Mouse (Mus musculus): Measurements from ENCODE around the gene Ttc9. TPM values are rescaled to one million over a fixed set of nuclear protein-coding genes. Genes with fewer than 3 reads are reported as not detected.

Ttc9 gene
- polyA plus RNA-seq, 1 experiment from 2014 or later = 20.9 TPM

- no peaks in the 10 kb centered on the region for H3K9me3 ChIP-seq (replicated peaks)
- H3K27ac ChIP-seq (replicated peaks) = no peak overlapping the region
- H3K4me1 ChIP-seq = peaks cover 15% of the 10 kb centered on the region
- H3K9ac ChIP-seq (replicated peaks) = no peak overlapping the region
- no peak for ATAC-seq (ENCODE audit: low FRiP score)
- no peaks in the 10 kb centered on the region for H3K27me3 ChIP-seq (replicated peaks)
- no peak overlapping the region for H3K4me3 ChIP-seq (replicated peaks)
- H3K36me3 ChIP-seq = no peaks in the 10 kb centered on the region
- H3K4me2 ChIP-seq = no peak overlapping the region
- WGBS = 94% methylated on average over 15 of the region's 15 CpGs
Measured at GRCm38 (mm10) chr12:81690111-81690510, 59.1 kb downstream of the Ttc9 start.

DNA sequence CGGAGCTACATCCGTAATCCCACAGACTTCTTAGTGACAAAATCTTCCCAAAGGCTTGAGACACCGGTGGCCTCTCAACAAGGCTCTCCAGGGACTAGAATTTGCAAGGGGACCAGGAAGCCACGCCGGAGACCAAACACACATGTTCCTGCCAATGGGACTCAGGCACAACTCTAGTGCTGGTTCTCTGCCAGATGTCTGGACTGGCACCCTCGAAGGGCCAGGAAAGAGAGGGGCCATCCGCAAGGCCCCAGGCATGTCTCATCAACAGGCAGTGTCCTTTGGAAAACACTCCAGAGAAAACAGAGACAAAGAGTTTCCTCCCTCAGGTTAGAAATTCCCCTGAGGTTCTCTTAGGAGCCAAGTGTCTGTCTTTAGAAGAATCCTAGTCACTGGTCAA, 59.7 kb downstream of the Ttc9 start:
- H3K4me2 ChIP-seq = no peak overlapping the region
- H3K27ac ChIP-seq (replicated peaks) = no peak overlapping the region
- no peak for ATAC-seq (ENCODE audit: low FRiP score)
- H3K4me1 ChIP-seq = peaks cover 12% of the 10 kb centered on the region
- H3K9ac ChIP-seq (replicated peaks) = no peak overlapping the region
- no peaks in the 10 kb centered on the region for H3K9me3 ChIP-seq (replicated peaks)
- H3K4me3 ChIP-seq (replicated peaks) = no peak overlapping the region
- no peaks in the 10 kb centered on the region for H3K27me3 ChIP-seq (replicated peaks)
- WGBS = 87% methylated on average over 7 of the region's 7 CpGs
- H3K36me3 ChIP-seq = no peaks in the 10 kb centered on the region

DNA sequence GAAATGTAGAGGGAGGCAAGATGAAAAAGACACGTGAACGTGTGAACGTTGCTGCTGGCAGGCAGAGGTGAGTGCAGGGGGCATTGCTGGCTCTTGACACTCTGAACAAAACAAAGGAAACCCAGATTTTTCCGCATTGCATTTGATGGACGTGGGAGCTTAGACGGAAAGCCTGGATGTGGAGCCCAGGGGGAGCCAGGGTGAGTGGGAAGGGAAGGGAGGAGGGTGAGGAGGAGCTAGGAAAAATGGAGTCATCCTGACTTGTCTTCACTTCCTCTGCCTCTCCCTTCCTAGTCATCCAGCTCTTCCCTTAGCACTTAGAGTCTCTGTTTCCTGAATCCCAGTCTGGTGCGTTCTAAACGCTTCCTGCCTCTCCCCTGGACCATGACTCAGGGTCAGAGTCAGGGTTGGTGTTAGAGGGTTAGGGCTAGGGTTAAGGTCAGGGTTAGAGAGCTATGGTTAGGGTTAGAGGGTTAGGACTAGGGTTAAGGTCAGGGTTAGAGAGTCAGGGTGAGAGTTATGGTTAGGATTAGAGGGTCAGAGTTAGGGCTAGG, 60.2 kb downstream of the Ttc9 start:
- no peaks in the 10 kb centered on the region for H3K36me3 ChIP-seq
- WGBS = 56% methylated on average over 8 of the region's 8 CpGs
- ATAC-seq (ENCODE audit: low FRiP score) = no peak

DNA sequence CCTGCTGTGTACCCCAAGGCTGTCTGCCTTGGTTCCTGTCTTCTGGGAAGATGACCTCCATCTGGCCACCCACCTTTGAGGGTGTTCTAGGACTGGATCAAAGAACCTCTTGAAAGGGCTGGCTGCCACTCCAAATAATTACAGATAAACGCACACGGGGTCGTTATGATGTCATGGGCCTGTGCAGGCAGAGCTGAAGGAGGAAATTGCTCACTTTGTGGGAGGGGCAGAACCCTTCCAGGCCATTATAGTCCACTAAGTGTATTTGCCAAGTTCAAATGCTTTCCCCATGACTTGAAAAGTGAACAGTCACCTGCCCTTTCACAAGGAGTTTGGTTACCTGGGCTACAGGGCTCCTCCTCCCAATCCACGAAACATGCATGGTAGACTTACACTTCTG, 67.0 kb downstream of the Ttc9 start:
- 60% methylated on average over 4 of the region's 4 CpGs for WGBS

More for the DNA sequence above, 60.2 kb downstream of the Ttc9 start:
- H3K9ac ChIP-seq (replicated peaks) = no peak overlapping the region
- no peak overlapping the region for H3K4me2 ChIP-seq
- no peak overlapping the region for H3K27ac ChIP-seq (replicated peaks)
- peaks cover 7% of the 10 kb centered on the region for H3K4me1 ChIP-seq
- H3K9me3 ChIP-seq (replicated peaks) = no peaks in the 10 kb centered on the region
- no peak overlapping the region for H3K4me3 ChIP-seq (replicated peaks)
- H3K27me3 ChIP-seq (replicated peaks) = no peaks in the 10 kb centered on the region

DNA sequence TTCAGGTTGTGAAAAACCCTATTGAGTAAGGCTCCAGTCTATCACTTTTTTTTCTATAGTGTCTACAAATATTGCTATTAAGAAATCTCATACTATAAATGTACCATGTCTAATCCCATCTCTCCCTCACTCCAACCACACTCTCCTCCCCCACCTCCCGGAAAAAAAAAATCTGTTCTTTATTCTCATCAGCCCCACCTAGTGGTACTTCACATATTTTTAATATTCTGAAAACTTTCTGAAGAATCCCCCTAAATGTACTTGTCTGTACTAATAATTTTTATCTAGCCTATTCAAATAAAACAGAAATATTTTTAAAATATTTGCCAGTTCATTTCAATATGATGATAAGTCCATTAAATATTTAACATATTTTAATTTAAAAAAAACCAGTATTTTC, 71.9 kb downstream of the Ttc9 start:
- Histone ChIP-seq H3K27ac (replicated peaks) (no peak overlapping the region), H3K4me2 (no peak overlapping the region), H3K9ac (replicated peaks) (no peak overlapping the region), H3K9me3 (replicated peaks) (no peaks in the 10 kb centered on the region), H3K4me1 (no peaks in the 10 kb centered on the region), H3K4me3 (replicated peaks) (no peak overlapping the region), H3K27me3 (replicated peaks) (no peaks in the 10 kb centered on the region; the same call in 1 of the 2 replicates), H3K36me3 (no peaks in the 10 kb centered on the region)
- 10% methylated on average over 1 of the region's 1 CpGs for WGBS
- no peak for ATAC-seq (ENCODE audit: low FRiP score)

More for the DNA sequence above, 67.0 kb downstream of the Ttc9 start:
- no peak overlapping the region for H3K4me2 ChIP-seq
- no peak for ATAC-seq (ENCODE audit: low FRiP score)
- H3K4me3 ChIP-seq (replicated peaks) = no peak overlapping the region
- no peaks in the 10 kb centered on the region for H3K4me1 ChIP-seq
- no peaks in the 10 kb centered on the region for H3K36me3 ChIP-seq
- H3K27ac ChIP-seq (replicated peaks) = no peak overlapping the region
- no peak overlapping the region for H3K9ac ChIP-seq (replicated peaks)
- no peaks in the 10 kb centered on the region for H3K9me3 ChIP-seq (replicated peaks)
- no peaks in the 10 kb centered on the region for H3K27me3 ChIP-seq (replicated peaks)

GRCm38 (mm10) chr12:81712618-81713017, 81.6 kb downstream of the Ttc9 start:
- Histone ChIP-seq H3K4me3 (replicated peaks) (no peak overlapping the region), H3K4me1 (no peaks in the 10 kb centered on the region), H3K27ac (replicated peaks) (no peak overlapping the region), H3K27me3 (replicated peaks) (no peaks in the 10 kb centered on the region), H3K9me3 (replicated peaks) (no peaks in the 10 kb centered on the region; the same call in 1 of the 2 replicates), H3K4me2 (no peak overlapping the region), H3K36me3 (no peaks in the 10 kb centered on the region), H3K9ac (replicated peaks) (no peak overlapping the region)
- no peak for ATAC-seq (ENCODE audit: low FRiP score)
- 90% methylated on average over 4 of the region's 4 CpGs for WGBS

Other genes starting within 250 kb of the Ttc9 start
- gene Adam4, start 209.3 kb upstream of the Ttc9 start, polyA plus RNA-seq (2015; fragmentation: Nextera tagmentation; extraction: Ambion mirVana) = 0.26 and 0.40 TPM in 2 replicates
- 118 and 125 TPM in 2 replicates for gene Cox16, start 146.1 kb upstream of the Ttc9 start, polyA plus RNA-seq (2015; fragmentation: Nextera tagmentation; extraction: Ambion mirVana)
- 37.5 and 38.5 TPM in 2 replicates for gene Gm20498, start 98.3 kb upstream of the Ttc9 start, polyA plus RNA-seq (2015; fragmentation: Nextera tagmentation; extraction: Ambion mirVana)
- 38.4 and 43.9 TPM in 2 replicates for gene Synj2bp, start 98.3 kb upstream of the Ttc9 start, polyA plus RNA-seq (2015; fragmentation: Nextera tagmentation; extraction: Ambion mirVana)
- gene Adam21, start 62.8 kb upstream of the Ttc9 start, polyA plus RNA-seq (2015; fragmentation: Nextera tagmentation; extraction: Ambion mirVana) = 0.88 and 1.2 TPM in 2 replicates
- 37.6 and 43.5 TPM in 2 replicates for gene Med6, start 36.2 kb upstream of the Ttc9 start, polyA plus RNA-seq (2015; fragmentation: Nextera tagmentation; extraction: Ambion mirVana)
- gene Map3k9, start 149.9 kb downstream of the Ttc9 start, polyA plus RNA-seq (2015; fragmentation: Nextera tagmentation; extraction: Ambion mirVana) = 10.2 and 11.5 TPM in 2 replicates
- gene Pcnx, start 228.8 kb downstream of the Ttc9 start, polyA plus RNA-seq (2015; fragmentation: Nextera tagmentation; extraction: Ambion mirVana) = 7.3 and 9.6 TPM in 2 replicates

All from neural tube, embryonic 15.5 days (tissue).